Mouse (Mus musculus): ENCODE data around the gene Gm43517. TPM values are rescaled to one million over a fixed set of nuclear protein-coding genes. Genes with fewer than 3 reads are reported as not detected.

Gm43517 gene
- polyA plus RNA-seq, 1 experiment from 2014 or later: not detected

DNA sequence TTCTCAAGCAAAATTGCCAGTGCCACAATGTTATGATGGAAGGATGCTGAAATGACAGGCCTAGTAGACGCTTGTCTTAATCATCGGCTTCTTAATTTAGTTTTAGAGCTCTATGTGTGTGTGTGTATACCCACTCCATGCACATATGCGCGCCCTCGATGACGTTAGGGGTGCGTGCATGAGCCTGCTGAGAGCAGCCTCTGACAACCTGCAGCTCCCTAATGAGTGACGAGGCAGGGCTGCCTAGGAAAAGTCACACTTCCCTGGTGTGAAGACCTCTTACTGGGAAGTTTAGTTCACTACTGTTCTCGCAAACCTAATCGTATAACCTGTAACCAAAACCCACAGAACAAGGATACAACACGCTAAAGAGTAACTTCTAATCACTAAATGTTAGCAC lies 5.5 kb upstream of the Gm43517 start:
- 3% methylated on average over 11 of the region's 11 CpGs for WGBS
- Histone ChIP-seq H3K27me3 (peaks cover 95% of the 10 kb centered on the region), H3K9ac (no peak overlapping the region)

DNA sequence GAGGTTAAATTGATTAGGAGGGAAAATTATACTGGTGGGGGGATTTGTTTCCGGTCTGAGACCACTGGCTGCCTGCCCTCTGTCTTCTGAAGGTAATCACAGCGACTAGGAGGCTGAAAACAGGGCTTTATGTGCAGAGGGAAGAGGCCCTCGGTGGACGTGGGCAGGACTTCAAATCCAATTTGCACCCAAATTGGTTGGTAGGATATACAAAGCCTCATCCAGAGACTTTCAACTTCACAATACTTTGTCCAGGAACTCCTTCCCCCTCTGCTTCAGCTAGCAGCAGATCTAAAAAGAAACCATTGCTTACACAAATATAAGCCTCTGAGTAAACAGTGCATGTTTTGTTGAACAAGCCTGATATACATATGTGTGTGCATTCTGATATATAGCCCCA lies 4.5 kb upstream of the Gm43517 start:
- Histone ChIP-seq H3K36me3 (no peaks in the 10 kb centered on the region), H3K4me2 (no peak overlapping the region), H3K9ac (no peak overlapping the region), H3K4me3 (no peak overlapping the region), H3K27ac (no peak overlapping the region), H3K9me3 (no peaks in the 10 kb centered on the region; the same call in 1 of the 2 replicates), H3K27me3 (peaks cover 97% of the 10 kb centered on the region), H3K4me1 (replicated peaks) (peaks cover 10% of the 10 kb centered on the region; the same call in 1 of the 2 replicates)
- ATAC-seq (ENCODE audit: low FRiP score): no peak
- 0% methylated on average over 4 of the region's 4 CpGs for WGBS

More for the DNA sequence above, 5.5 kb upstream of the Gm43517 start:
- Histone ChIP-seq H3K36me3 (no peaks in the 10 kb centered on the region), H3K4me1 (replicated peaks) (peaks cover 13% of the 10 kb centered on the region; the same call in 1 of the 2 replicates), H3K4me3 (no peak overlapping the region), H3K27ac (no peak overlapping the region), H3K9me3 (no peaks in the 10 kb centered on the region), H3K4me2 (no peak overlapping the region)
- ATAC-seq (ENCODE audit: low FRiP score): no peak

DNA sequence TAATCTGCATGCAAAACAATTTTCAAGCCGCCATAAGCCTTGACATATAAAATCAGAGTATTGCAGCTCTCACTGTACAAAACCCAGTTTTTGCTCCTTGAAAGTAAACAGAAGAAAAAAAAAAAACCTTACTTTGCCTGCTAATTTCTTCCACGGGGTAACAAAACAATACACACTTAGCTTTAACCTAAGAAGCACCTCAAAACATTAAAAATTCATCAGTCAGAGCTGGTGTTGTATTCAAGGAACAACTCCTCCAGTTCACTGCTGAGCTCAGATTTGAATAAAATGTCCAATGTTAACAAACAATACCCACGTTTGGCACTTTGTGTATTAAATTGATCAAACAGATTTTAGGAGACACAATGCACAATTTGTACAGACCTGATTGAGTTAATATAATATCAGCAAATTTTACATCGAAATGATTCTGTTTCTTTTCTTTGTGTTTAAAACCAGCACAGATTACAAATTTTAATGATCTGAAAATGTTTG lies 3.9 kb upstream of the Gm43517 start:
- WGBS: 5% methylated on average over 4 of the region's 4 CpGs
- Histone ChIP-seq H3K36me3 (no peaks in the 10 kb centered on the region), H3K9me3 (no peaks in the 10 kb centered on the region; the same call in 1 of the 2 replicates), H3K27me3 (peaks cover 97% of the 10 kb centered on the region), H3K4me2 (no peak overlapping the region), H3K27ac (no peak overlapping the region), H3K4me3 (no peak overlapping the region), H3K9ac (no peak overlapping the region), H3K4me1 (replicated peaks) (peaks cover 10% of the 10 kb centered on the region; the same call in 1 of the 2 replicates)
- ATAC-seq (ENCODE audit: low FRiP score): no peak

DNA sequence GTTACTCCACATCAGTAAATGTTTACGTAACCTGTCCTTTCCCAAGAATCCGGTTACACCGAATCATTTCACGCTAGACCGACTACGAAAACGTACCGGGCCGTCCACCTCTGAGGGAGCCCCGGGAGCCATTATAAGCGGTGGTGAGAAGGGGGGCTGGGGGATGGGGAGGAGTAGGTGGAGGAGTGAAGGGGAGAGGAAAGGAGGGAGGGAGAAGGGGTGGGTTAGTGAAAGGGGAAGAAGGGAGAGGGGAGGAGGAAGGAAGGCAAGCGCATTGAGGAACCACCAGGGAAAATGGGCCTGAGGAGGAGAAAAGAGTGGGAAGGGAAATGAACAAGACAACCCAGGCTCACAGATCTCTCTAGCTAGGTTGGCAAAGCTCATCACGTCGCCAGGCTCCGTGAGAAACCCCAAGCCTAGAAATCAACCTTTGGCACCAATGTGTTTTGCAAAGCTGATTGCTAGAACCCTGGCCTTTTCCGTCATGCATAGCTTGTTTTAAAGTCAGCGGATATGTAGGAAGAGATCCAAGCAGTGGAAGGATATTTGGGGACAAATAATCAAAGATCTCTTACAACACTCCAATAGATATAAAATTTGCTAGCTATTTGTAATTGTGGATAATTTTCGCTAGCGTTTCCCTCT lies 3.1 kb upstream of the Gm43517 start:
- no peak overlapping the region for H3K4me2 ChIP-seq
- WGBS: under 1% methylated on average over 19 of the region's 19 CpGs
- no peak overlapping the region for H3K27ac ChIP-seq
- H3K4me3 ChIP-seq: no peak overlapping the region
- peaks cover 10% of the 10 kb centered on the region; the same call in 1 of the 2 replicates for H3K4me1 ChIP-seq (replicated peaks)
- peaks cover 93% of the 10 kb centered on the region for H3K27me3 ChIP-seq
- no peak overlapping the region for H3K9ac ChIP-seq
- H3K36me3 ChIP-seq: no peaks in the 10 kb centered on the region
- no peak for ATAC-seq (ENCODE audit: low FRiP score)
- H3K9me3 ChIP-seq: no peaks in the 10 kb centered on the region; the same call in 1 of the 2 replicates

DNA sequence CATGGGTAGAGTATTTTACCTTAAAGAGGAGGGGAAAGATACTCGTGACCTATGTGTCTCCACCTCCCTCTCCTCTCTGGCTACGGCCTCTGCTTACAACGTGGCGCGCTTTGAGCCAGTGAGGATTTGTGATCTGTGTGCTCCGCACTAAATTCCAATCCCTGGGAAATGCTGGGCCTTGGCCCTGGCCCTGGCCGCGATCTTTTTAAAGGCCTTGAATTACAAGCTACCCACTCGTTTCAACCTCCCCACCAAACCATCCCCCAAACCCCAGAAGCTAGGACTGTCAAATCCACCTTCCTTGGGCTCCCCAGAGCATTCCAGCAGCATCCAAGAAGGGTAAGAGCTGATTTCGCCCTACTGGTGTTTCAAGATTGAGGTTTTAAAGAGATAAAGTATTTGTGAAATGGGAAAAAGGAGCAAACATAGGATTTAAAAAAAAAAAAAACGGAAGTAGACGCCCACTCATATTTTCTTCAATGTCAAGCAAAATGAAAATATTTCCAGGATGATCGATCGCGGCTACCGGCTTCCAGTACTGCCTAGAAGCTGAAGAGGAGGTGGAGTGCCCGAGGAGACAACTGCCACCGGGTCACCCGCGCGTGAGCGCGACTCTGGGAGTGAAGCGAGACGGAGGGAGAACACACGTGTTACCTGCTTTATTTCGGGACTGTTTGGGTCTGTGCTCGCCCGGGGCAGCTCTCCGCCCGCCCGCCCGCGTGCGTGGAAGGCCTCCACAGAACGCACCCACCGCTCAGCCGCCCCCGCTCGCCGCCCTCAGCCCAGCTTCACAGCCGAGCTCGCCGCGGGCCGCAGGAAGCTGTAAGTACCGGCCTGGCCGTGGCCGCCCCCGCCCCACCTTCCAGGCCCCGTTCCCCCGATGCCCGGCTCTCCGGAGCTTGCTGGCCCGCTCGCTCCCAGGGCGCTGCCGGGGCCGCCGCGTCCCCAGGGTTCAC lies 2.1 kb upstream of the Gm43517 start, which contains the start of gene Foxg1:
Gene Foxg1 (plus strand): TSS at position 96 of the 956 bp plus-strand sequence.
- peak within 1 kb of the TSS; percentile 25 for H3K4me3 ChIP-seq
- no peak within 1 kb of the TSS for H3K27ac ChIP-seq
- ATAC-seq (ENCODE audit: low FRiP score): peak; percentile 43
- H3K36me3 ChIP-seq: no peaks in the 10 kb centered on the region
- H3K4me2 ChIP-seq: peak within 1 kb of the TSS; percentile 38
- under 1% methylated on average over 61 of the region's 61 CpGs for WGBS
- no peak within 1 kb of the TSS for H3K9ac ChIP-seq
- peaks cover 86% of the 10 kb centered on the region for H3K27me3 ChIP-seq
- H3K9me3 ChIP-seq: no peaks in the 10 kb centered on the region; the same call in 1 of the 2 replicates
- H3K4me1 ChIP-seq (replicated peaks): peaks cover 10% of the 10 kb centered on the region; the same call in 1 of the 2 replicates

DNA sequence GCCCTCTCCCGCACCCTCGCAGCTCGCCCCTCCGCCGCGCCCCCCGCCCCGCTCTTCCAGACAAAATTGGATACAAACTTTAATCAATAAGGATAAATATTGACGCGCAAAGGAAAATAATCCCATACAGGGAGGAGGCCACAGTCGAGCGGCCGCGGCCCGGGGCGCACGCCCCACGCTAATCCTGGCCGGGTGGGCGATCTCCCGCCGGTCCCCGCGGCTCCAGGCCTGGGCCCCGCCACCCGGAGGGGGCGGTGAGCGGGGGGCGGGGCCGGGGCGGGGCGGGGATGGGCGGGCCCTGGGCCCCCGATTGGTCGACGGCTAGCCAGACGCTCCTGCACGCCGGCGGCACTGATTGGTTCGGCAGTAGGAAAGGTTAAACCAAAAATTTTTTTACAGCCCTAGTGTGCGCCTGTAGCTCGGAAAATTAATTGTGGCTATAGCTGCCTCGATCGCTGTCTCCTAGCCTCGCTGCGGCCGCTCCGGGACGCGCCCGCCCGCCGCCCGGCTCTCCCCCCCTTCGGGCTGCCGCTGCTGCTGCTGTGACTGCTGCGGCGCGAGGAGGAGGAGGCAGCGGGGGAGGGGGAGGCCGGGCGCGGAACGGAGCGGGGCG lies 1.3 kb upstream of the Gm43517 start:
- H3K4me2 ChIP-seq: peak overlapping the region; percentile 38
- no peaks in the 10 kb centered on the region; the same call in 1 of the 2 replicates for H3K9me3 ChIP-seq
- no peak overlapping the region for H3K27ac ChIP-seq
- H3K9ac ChIP-seq: no peak overlapping the region
- H3K4me1 ChIP-seq (replicated peaks): peaks cover 10% of the 10 kb centered on the region; the same call in 1 of the 2 replicates
- under 1% methylated on average over 55 of the region's 67 CpGs for WGBS
- peak; percentile 57 for ATAC-seq (ENCODE audit: low FRiP score)
- H3K36me3 ChIP-seq: no peaks in the 10 kb centered on the region
- H3K27me3 ChIP-seq: peaks cover 83% of the 10 kb centered on the region
- H3K4me3 ChIP-seq: peak overlapping the region; percentile 25

DNA sequence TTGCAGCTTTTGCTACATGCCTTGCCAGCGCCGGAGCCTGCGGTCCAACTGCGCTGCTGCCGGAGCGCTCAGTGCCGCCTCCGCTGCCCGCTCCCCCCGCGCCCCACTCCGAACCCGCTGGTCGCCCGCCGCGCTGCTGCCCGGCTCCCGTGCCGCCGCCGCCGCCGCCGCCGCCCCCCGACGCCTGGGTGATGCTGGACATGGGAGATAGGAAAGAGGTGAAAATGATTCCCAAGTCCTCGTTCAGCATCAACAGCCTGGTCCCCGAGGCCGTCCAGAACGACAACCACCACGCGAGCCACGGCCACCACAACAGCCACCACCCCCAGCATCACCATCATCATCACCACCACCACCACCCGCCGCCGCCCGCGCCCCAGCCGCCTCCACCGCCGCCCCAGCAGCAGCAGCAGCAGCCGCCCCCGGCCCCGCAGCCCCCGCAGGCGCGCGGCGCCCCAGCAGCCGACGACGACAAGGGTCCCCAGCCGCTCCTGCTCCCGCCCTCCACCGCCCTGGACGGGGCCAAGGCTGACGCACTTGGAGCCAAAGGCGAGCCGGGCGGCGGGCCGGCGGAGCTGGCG lies 589 bp upstream of the Gm43517 start:
- Histone ChIP-seq H3K27ac (no peak overlapping the region), H3K9me3 (no peaks in the 10 kb centered on the region; the same call in 1 of the 2 replicates), H3K36me3 (no peaks in the 10 kb centered on the region), H3K9ac (no peak overlapping the region), H3K27me3 (peaks cover 78% of the 10 kb centered on the region), H3K4me3 (peak overlapping the region; percentile 25; the same call in 1 of the 2 replicates), H3K4me2 (0 out of 2 replicates have a peak overlapping the region, but pooled peaks have one; percentile 38), H3K4me1 (replicated peaks) (peaks cover 10% of the 10 kb centered on the region; the same call in 1 of the 2 replicates)
- peak; percentile 22; the same call in 1 of the 2 replicates for ATAC-seq (ENCODE audit: low FRiP score)
- WGBS: under 1% methylated on average over 65 of the region's 66 CpGs

DNA sequence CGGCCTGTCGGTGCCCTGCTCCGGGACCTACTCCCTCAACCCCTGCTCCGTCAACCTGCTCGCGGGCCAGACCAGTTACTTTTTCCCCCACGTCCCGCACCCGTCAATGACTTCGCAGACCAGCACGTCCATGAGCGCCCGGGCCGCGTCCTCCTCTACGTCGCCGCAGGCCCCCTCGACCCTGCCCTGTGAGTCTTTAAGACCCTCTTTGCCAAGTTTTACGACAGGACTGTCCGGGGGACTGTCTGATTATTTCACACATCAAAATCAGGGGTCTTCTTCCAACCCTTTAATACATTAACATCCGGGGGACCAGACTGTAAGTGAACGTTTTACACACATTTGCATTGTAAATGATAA lies 637 bp downstream of the Gm43517 start:
- Histone ChIP-seq H3K4me1 (replicated peaks) (peaks cover 10% of the 10 kb centered on the region; the same call in 1 of the 2 replicates), H3K9me3 (no peaks in the 10 kb centered on the region; the same call in 1 of the 2 replicates), H3K4me2 (no peak overlapping the region), H3K36me3 (no peaks in the 10 kb centered on the region), H3K27ac (no peak overlapping the region), H3K9ac (no peak overlapping the region), H3K4me3 (peak overlapping the region; percentile 9; the same call in 1 of the 2 replicates), H3K27me3 (peaks cover 77% of the 10 kb centered on the region)
- WGBS: 1% methylated on average over 23 of the region's 23 CpGs
- ATAC-seq (ENCODE audit: low FRiP score): no peak

DNA sequence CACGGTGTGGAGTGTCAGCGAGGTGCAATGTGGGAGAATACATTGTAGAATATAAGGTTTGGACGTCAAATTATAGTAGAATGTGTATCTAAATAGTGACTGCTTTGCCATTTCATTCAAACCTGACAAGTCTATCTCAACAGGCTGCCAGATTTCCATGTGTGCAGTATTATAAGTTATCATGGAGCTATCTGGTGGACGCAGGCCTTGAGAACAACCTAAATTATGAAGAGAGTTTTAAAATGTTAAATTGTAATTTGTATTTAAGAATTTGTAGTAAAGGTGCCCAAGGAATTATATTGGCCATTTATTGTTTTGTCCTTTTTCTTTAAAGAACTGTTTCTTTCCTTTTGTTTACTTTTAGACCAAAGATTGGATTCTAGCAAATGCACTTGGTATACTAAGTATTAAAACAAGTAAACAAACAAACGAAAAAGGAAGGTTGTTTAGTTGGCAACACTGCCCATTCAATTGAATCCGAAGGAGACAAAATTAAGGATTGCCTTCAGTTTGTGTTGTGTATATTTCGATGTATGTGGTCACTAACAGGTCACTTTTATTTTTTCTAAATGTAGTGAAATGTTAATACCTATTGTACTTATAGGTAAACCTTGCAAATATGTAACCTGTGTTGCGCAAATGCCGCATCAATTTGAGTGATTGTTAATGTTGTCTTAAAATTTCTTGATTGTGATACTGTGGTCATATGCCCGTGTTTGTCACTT lies 1.3 kb downstream of the Gm43517 start:
- peaks cover 14% of the 10 kb centered on the region for H3K4me1 ChIP-seq (replicated peaks)
- no peak overlapping the region for H3K4me3 ChIP-seq
- no peak overlapping the region for H3K9ac ChIP-seq
- 11% methylated on average over 10 of the region's 10 CpGs for WGBS
- peaks cover 78% of the 10 kb centered on the region for H3K27me3 ChIP-seq
- H3K9me3 ChIP-seq: no peaks in the 10 kb centered on the region; the same call in 1 of the 2 replicates
- H3K4me2 ChIP-seq: no peak overlapping the region
- no peak for ATAC-seq (ENCODE audit: low FRiP score)
- no peaks in the 10 kb centered on the region for H3K36me3 ChIP-seq
- no peak overlapping the region for H3K27ac ChIP-seq

DNA sequence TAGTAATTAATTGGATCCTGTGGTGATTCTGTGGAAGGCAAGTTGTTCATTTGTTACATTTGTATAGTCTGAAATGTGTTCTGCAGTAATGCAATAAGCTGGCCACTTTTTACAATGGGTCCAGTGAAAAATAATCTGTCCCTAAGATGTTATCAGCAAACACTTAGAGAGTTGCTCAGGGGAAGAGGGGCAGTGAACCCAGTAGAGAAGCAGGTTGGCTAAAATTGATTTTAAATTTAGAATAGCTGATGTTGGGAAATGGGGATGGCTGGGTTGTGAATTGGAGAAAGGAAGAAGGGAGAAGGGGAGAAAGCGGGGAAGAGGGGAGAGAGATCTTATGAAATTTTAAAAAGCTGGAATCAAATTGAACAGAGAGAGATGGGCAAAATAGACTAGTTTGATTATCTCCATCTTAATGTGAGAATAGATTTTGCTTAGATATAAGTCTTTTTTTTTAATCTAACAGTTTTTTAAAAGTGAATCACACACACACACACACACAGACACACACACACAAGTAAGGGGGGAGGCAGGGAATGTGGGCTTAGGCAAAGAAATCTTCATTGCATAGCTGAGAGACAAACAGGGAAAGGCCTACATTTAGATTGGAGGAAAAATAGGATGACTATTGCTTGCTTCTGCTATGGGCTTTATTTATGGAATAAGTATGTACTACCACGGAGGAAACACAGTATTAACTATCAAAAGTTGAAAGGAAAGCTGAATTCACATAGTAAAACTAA lies 3.1 kb downstream of the Gm43517 start:
- peaks cover 78% of the 10 kb centered on the region for H3K27me3 ChIP-seq
- no peak overlapping the region for H3K4me3 ChIP-seq
- H3K36me3 ChIP-seq: no peaks in the 10 kb centered on the region
- H3K4me2 ChIP-seq: no peak overlapping the region
- WGBS: 12% methylated on average over 2 of the region's 2 CpGs
- H3K27ac ChIP-seq: no peak overlapping the region
- H3K9ac ChIP-seq: no peak overlapping the region
- peaks cover 15% of the 10 kb centered on the region for H3K4me1 ChIP-seq (replicated peaks)
- ATAC-seq (ENCODE audit: low FRiP score): no peak
- no peaks in the 10 kb centered on the region; the same call in 1 of the 2 replicates for H3K9me3 ChIP-seq

Data from hindbrain, embryonic 13.5 days (tissue).